Mouse (Mus musculus) liver, embryonic 14.5 days (tissue): ENCODE data around the gene Pmm2. TPM values are rescaled to one million over a fixed set of nuclear protein-coding genes. Genes with fewer than 3 reads are reported as not detected.

Source experiments
- ATAC-seq: fragments of 200-750 bp; cut with Nextera tagmentation; 2 replicates; pipeline ENCODE4 v1.8.0; 2017; ENCODE audit warnings: moderate number of reproducible peaks, mild to moderate bottlenecking, moderate library complexity; ENCODE audit not compliant: insufficient read depth
- DNase-seq, 3 experiments: peaks; one replicate each; pipeline ENCODE4 v3.0.0-alpha.2; 2012 to 2013; ENCODE audit warnings: low read depth in 3 of 3, low spot score in 3 of 3
- H3K27ac ChIP-seq: fragments of 300-500 bp; sonication (generic); 2 replicates; pipeline ENCODE4 v1.5.1; 2014; ENCODE audit warnings: moderate library complexity, mild to moderate bottlenecking, control low read depth, inconsistent platforms
- H3K27me3 ChIP-seq: fragments of 300-500 bp; sonication (generic); 2 replicates; pipeline ENCODE4 v1.6.1; 2014; ENCODE audit warnings: mild to moderate bottlenecking, low read length, moderate library complexity; ENCODE audit not compliant: control insufficient read depth, insufficient read depth
- H3K36me3 ChIP-seq: fragments of 300-500 bp; sonication (generic); replicated peaks from 2 replicates; pipeline ENCODE4 v1.6.1; 2014; ENCODE audit warnings: low read depth; ENCODE audit not compliant: control insufficient read depth, insufficient read depth
- H3K4me1 ChIP-seq, 2 experiments: fragments of 200-500 bp in 1 of 2; fragments of 300-500 bp in 1 of 2; sonication (generic) in 1 of 2; replicated peaks; 2 replicates each; pipeline ENCODE4 v1.6.1; 2012 to 2014; ENCODE audit warnings: antibody characterized with exemption in 1 of 2, inconsistent platforms in 1 of 2, low read length in 1 of 2; ENCODE audit not compliant: control insufficient read depth in 2 of 2, insufficient read depth in 2 of 2
- H3K4me2 ChIP-seq: fragments of 300-500 bp; sonication (generic); 2 replicates; pipeline ENCODE4 v1.6.1; 2014; ENCODE audit warnings: low read depth, mild to moderate bottlenecking, control low read depth, moderate library complexity
- H3K4me3 ChIP-seq, 2 experiments: fragments of 200-500 bp in 1 of 2; fragments of 300-500 bp in 1 of 2; sonication (generic) in 1 of 2; 2 replicates each; pipeline ENCODE4 v1.5.1; 2012 to 2014; ENCODE audit warnings: low read depth in 2 of 2, low read length in 2 of 2, mild to moderate bottlenecking in 2 of 2, control low read depth in 1 of 2, inconsistent platforms in 1 of 2, moderate library complexity in 1 of 2; ENCODE audit not compliant: insufficient read depth in 1 of 2
- H3K9ac ChIP-seq: fragments of 300-500 bp; sonication (generic); replicated peaks from 2 replicates; pipeline ENCODE4 v1.6.1; 2014; ENCODE audit warnings: mild to moderate bottlenecking, control low read depth, moderate library complexity
- H3K9me3 ChIP-seq: fragments of 300-500 bp; sonication (generic); 2 replicates; pipeline ENCODE4 v1.6.1; 2016; ENCODE audit warnings: low read length, mixed read lengths; ENCODE audit not compliant: control insufficient read depth
- CTCF ChIP-seq: IDR thresholded peaks from 2 replicates; pipeline ENCODE4 v1.5.1; 2016; ENCODE audit warnings: antibody characterized with exemption, low read depth, control low read depth
- EP300 ChIP-seq: IDR thresholded peaks from 2 replicates; pipeline ENCODE4 v1.6.1; 2016; ENCODE audit warnings: antibody characterized with exemption, low read depth
- WGBS: fragments of 180-500 bp; shearing (Covaris S2); extraction: QIAGEN DNeasy Blood & Tissue Kit; methylation state at CpG from one replicate; pipeline ENCODE4 v1.1.7; 2014; ENCODE audit not compliant: insufficient replicate concordance; 5-methylcytosine and 5-hydroxymethylcytosine counted together
- polyA plus RNA-seq, 2 experiments: library from polyadenylated mRNA; depleted of rRNA in 1 of 2; stranded (reverse) in 1 of 2; unstranded in 1 of 2; fragments of >200 nt; fragmentation: Nextera tagmentation in 1 of 2; extraction: Ambion mirVana in 1 of 2; gene quantifications; 2 replicates each; pipeline versions ENCODE4 v1.2.1 to v1.2.3; 2012 to 2014

Gene Pmm2
- polyA plus RNA-seq, 2 experiments, result 22.1 to 25.5 TPM

DNA sequence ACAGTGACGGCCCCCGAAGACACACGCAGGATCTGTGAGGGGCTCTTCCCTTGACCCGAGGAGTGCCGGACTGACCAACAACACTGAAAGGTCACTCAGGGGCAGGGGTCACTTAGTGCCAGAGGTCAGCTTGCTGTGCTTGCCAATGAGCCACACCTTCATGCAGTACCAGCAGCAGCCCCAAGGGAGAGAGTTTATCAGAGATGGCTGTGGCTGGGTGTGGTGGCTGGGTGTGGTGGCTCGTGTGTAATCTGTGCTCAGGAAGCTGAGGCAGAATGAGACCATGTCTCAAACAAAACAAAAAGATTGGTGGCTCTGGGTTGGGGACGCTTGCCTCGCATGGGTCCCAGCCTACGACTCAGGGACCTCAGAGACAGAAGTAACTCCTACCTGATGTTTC is 18.1 kb downstream of the Pmm2 start:
- H3K27ac ChIP-seq, result no peak overlapping the region
- WGBS, result 58% methylated on average over 9 of the region's 9 CpGs
- H3K9me3 ChIP-seq, result no peaks in the 10 kb centered on the region
- H3K4me3 ChIP-seq, result no peak overlapping the region
- H3K36me3 ChIP-seq, result peaks cover 33% of the 10 kb centered on the region
- H3K4me2 ChIP-seq, result no peak overlapping the region
- peak; percentile 81 for TF ChIP-seq CTCF
- TF ChIP-seq EP300, result no peak
- no peak overlapping the region for H3K9ac ChIP-seq
- ATAC-seq (peak; percentile 58), DNase-seq (no peak)
- peaks cover 8 to 10% of the 10 kb centered on the region in 2 experiments for H3K4me1 ChIP-seq
- no peaks in the 10 kb centered on the region for H3K27me3 ChIP-seq

DNA sequence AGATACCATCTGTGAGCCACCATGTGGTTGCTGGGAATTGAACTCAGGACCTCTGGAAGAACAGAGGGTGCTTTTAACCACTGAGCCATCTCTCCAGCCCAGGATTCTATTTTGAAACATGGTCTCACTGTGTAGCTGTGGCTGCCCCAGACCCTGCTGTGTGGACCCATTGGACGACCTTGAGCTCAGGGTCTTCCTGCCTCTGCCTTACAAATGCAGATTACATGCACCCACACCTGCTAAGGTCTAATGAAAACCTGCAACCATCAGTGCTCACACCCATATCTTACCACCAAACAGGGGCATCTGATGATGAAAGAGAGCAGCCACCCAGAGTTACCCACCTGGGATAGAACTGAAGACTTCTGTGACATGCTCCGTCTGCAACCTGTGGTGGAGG is 18.8 kb downstream of the Pmm2 start:
- Histone ChIP-seq H3K36me3 (peaks cover 37% of the 10 kb centered on the region), H3K9me3 (no peaks in the 10 kb centered on the region), H3K4me3 (no peak overlapping the region), H3K27ac (no peak overlapping the region), H3K9ac (no peak overlapping the region), H3K27me3 (no peaks in the 10 kb centered on the region), H3K4me1 (peaks cover 8 to 10% of the 10 kb centered on the region in 2 experiments), H3K4me2 (no peak overlapping the region)
- WGBS, result 66% methylated on average over 2 of the region's 2 CpGs
- TF ChIP-seq EP300 (no peak), CTCF (no peak)
- no peak for DNase-seq
- no peak for ATAC-seq

DNA sequence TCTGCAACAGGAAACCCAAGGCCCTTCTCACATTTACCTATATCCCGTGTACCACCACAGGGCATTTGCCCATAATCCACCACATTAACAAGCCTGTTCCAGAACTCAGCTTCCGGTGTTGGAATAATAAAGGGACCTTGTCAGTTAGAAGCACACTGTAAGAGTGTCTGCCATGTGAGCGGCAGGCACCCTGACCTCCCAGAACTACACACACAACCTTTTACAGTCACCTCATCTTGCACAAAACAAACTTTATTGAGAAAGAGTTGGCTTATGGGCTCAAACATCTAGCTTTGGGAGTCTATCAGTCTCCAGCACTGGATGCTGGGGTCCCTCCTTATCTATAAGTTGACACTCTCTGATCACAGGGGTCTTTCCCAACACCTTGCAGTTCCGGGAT is 20.9 kb downstream of the Pmm2 start:
- peaks cover 54% of the 10 kb centered on the region for H3K36me3 ChIP-seq
- H3K4me1 ChIP-seq, result peaks cover 8 to 10% of the 10 kb centered on the region in 2 experiments
- ATAC-seq, result no peak
- no peak overlapping the region for H3K9ac ChIP-seq
- DNase-seq, result no peak
- H3K4me2 ChIP-seq, result no peak overlapping the region
- TF ChIP-seq CTCF (no peak), EP300 (no peak)
- no peak overlapping the region for H3K27ac ChIP-seq
- no peak overlapping the region for H3K4me3 ChIP-seq
- 75% methylated on average over 4 of the region's 4 CpGs for WGBS
- H3K27me3 ChIP-seq, result no peaks in the 10 kb centered on the region
- H3K9me3 ChIP-seq, result no peaks in the 10 kb centered on the region

DNA sequence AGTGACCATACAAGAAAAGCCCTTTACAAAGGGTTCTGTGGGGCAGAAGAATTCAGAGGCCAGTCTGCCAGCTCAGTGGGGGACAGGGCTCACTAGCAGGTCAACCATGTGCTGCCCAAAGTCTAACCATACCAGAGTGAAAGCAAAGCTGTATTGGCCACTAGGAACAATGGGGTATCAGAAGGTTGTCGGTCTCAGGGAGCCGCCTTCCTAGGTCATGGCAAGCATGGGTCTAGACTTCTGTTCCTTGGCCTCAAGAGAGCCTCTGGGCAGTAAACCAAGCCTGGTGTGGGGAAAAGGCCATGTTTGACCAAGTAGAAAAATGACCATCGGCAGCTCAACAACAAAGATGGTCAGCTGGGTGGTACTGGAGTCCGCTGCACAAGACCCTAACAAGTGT is 21.3 kb downstream of the Pmm2 start:
- H3K4me3 ChIP-seq, result no peak overlapping the region
- no peak overlapping the region for H3K27ac ChIP-seq
- TF ChIP-seq EP300, result no peak
- TF ChIP-seq CTCF, result no peak
- whole genome bisulfite sequencing, result 86% methylated on average over 4 of the region's 4 CpGs
- no peak overlapping the region for H3K9ac ChIP-seq
- no peaks in the 10 kb centered on the region for H3K9me3 ChIP-seq
- peaks cover 55% of the 10 kb centered on the region for H3K36me3 ChIP-seq
- H3K27me3 ChIP-seq, result no peaks in the 10 kb centered on the region
- H3K4me2 ChIP-seq, result no peak overlapping the region
- H3K4me1 ChIP-seq, result peaks cover 8 to 10% of the 10 kb centered on the region in 2 experiments
- ATAC-seq (no peak), DNase-seq (no peak)

DNA sequence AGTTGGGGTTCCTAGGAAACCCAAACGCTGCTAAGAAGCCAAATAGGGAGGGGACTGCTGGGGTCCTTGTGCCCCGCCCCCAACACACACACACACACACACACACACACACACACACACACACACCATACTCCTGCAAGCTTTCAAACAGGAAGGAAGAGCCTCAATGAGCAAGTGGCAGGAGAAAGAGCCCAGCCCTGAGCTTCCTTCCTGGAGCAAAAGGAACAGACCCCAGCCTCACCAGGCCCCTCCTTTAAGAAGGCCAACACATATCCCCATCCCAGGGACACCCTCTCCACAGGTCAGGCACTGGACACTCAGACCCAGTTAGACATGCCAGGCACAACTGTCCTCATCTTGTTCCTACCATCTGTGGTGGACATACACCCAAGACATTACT is 25.5 kb downstream of the Pmm2 start:
- 20% methylated on average over 2 of the region's 2 CpGs for WGBS
- no peaks in the 10 kb centered on the region for H3K9me3 ChIP-seq
- TF ChIP-seq EP300 (no peak), CTCF (no peak)
- H3K4me1 ChIP-seq, result peaks cover 13 to 17% of the 10 kb centered on the region in 2 experiments
- no peak overlapping the region for H3K9ac ChIP-seq
- no peak for ATAC-seq
- H3K36me3 ChIP-seq, result peaks cover 53% of the 10 kb centered on the region
- no peak overlapping the region for H3K4me2 ChIP-seq
- no peak overlapping the region for H3K27ac ChIP-seq
- H3K4me3 ChIP-seq, result no peak overlapping the region
- H3K27me3 ChIP-seq, result no peaks in the 10 kb centered on the region
- DNase-seq, result no peak
